ENCODE assay signal across 28 mouse cellular contexts in genomic region chr13:39092058-39092457, GRCm38 (mm10).
"Had no signal": no experiment of that assay in that cellular context is flagged by ENCODE, and none has a peak within 500 bp of the region (broad histone marks: within the 10 kb centered on the region; RNA-seq: fewer than 3 reads in every experiment).

No protein-coding gene starts in this region.

- H3K4me2 ChIP-seq: heart, embryonic 11.5 days; heart, embryonic 13.5 days; heart, embryonic 15.5 days; hindbrain, embryonic 13.5 days; hindbrain, embryonic 15.5 days; kidney, embryonic 15.5 days; limb, embryonic 12.5 days; liver, embryonic 11.5 days; liver, embryonic 13.5 days; liver, embryonic 15.5 days had no signal

- H3K4me1 ChIP-seq: heart, embryonic 13.5 days; heart, embryonic 15.5 days; hindbrain, embryonic 13.5 days; hindbrain, embryonic 15.5 days; kidney, embryonic 15.5 days; limb, embryonic 10.5 days; limb, embryonic 12.5 days; liver, embryonic 13.5 days; liver, embryonic 15.5 days had no signal

- H3K9ac ChIP-seq: heart, embryonic 13.5 days; heart, embryonic 15.5 days; hindbrain, embryonic 13.5 days; hindbrain, embryonic 15.5 days; kidney, embryonic 15.5 days; limb, embryonic 12.5 days; liver, embryonic 13.5 days; liver, embryonic 15.5 days had no signal

- H3K4me3 ChIP-seq: heart, adult 2 months; heart, embryonic 13.5 days; heart, embryonic 15.5 days; hindbrain, embryonic 13.5 days; hindbrain, embryonic 15.5 days; kidney, embryonic 15.5 days; limb, embryonic 10.5 days; limb, embryonic 12.5 days; liver, embryonic 13.5 days; liver, embryonic 15.5 days had no signal

- H3K27ac ChIP-seq: heart, adult 2 months; heart, embryonic 13.5 days; heart, embryonic 15.5 days; hindbrain, embryonic 13.5 days; hindbrain, embryonic 15.5 days; hindbrain, postnatal 0 days; kidney, embryonic 15.5 days; kidney, postnatal 0 days; limb, embryonic 10.5 days; limb, embryonic 12.5 days; liver, embryonic 13.5 days; liver, embryonic 15.5 days had no signal

- ATAC-seq: hindbrain, postnatal 0 days; intestine, embryonic 16.5 days had no signal

- H3K9me3 ChIP-seq: heart, embryonic 13.5 days; heart, embryonic 15.5 days; hindbrain, embryonic 13.5 days; hindbrain, embryonic 15.5 days; kidney, embryonic 15.5 days; limb, embryonic 10.5 days; limb, embryonic 12.5 days; liver, embryonic 13.5 days; liver, embryonic 15.5 days had no signal

- H3K36me3 ChIP-seq: heart, embryonic 13.5 days; heart, embryonic 15.5 days; hindbrain, embryonic 13.5 days; hindbrain, embryonic 15.5 days; kidney, embryonic 15.5 days; limb, embryonic 10.5 days; limb, embryonic 12.5 days; liver, embryonic 13.5 days; liver, embryonic 15.5 days had no signal

- H3K27me3 ChIP-seq: heart, embryonic 13.5 days; heart, embryonic 15.5 days; hindbrain, embryonic 13.5 days; hindbrain, embryonic 15.5 days; kidney, embryonic 15.5 days; limb, embryonic 12.5 days; liver, embryonic 13.5 days; liver, embryonic 15.5 days had no signal

- DNase-seq: gastrocnemius, postnatal 14 days; gastrocnemius, postnatal 36 days; heart, adult 11 months; heart, adult 2 months; heart, postnatal 14 days; heart, postnatal 36 days; kidney, adult 11 months; kidney, adult 2 months; kidney, adult 9 months; kidney, postnatal 14 days; kidney, postnatal 36 days; layer of hippocampus, adult 9-11 months; layer of hippocampus, postnatal 36 days; liver; liver, embryonic 13.5 days had no signal
